Mouse (Mus musculus): ENCODE measurements around the gene Gpc5. TPM values are rescaled to one million over a fixed set of nuclear protein-coding genes. Genes with fewer than 3 reads are reported as not detected.

The Gpc5 gene
- polyA plus RNA-seq, 1 experiment from 2014 or later = 0.20 TPM

- WGBS = 86% methylated on average over 1 of the region's 1 CpGs
- H3K4me3 ChIP-seq (ENCODE audit: low read depth, low read length) = no peak overlapping the region
- ATAC-seq (ENCODE audit: insufficient read depth, low FRiP score, low TSS enrichment) (no peak), DNase-seq (ENCODE audit: low spot score) (no peak)
- no peaks in the 10 kb centered on the region for H3K4me1 ChIP-seq (ENCODE audit: control insufficient read depth, insufficient read depth, low read length)
- H3K36me3 ChIP-seq (ENCODE audit: control insufficient read depth, insufficient read depth, low read length) = no peaks in the 10 kb centered on the region
- no peak overlapping the region for H3K9ac ChIP-seq (ENCODE audit: low read length)
- H3K27me3 ChIP-seq (ENCODE audit: control insufficient read depth, insufficient read depth, low read length) = no peaks in the 10 kb centered on the region
- no peaks in the 10 kb centered on the region for H3K9me3 ChIP-seq (ENCODE audit: control insufficient read depth, low read length)
- H3K4me2 ChIP-seq (ENCODE audit: low read depth) = no peak overlapping the region
- no peak overlapping the region for H3K27ac ChIP-seq (ENCODE audit: low read depth, low read length)
These were observed 541.3 kb downstream of the Gpc5 start for GRCm38 (mm10) chr14:115633311-115633710.

- no peak for ATAC-seq (ENCODE audit: insufficient read depth, low FRiP score, low TSS enrichment)
- H3K9ac ChIP-seq (ENCODE audit: low read length) = no peak overlapping the region
- WGBS = 73% methylated on average over 2 of the region's 2 CpGs
These were observed 587.9 kb downstream of the Gpc5 start for GRCm38 (mm10) chr14:115679875-115680274.

GRCm38 (mm10) chr14:115746013-115746412 is 654.0 kb downstream of the Gpc5 start:
- no peaks in the 10 kb centered on the region for H3K9me3 ChIP-seq (ENCODE audit: control insufficient read depth, low read length)
- no peak overlapping the region for H3K4me2 ChIP-seq (ENCODE audit: low read depth)
- H3K9ac ChIP-seq (ENCODE audit: low read length) = no peak overlapping the region
- H3K36me3 ChIP-seq (ENCODE audit: control insufficient read depth, insufficient read depth, low read length) = no peaks in the 10 kb centered on the region
- H3K4me3 ChIP-seq (ENCODE audit: low read depth, low read length) = no peak overlapping the region
- no peaks in the 10 kb centered on the region for H3K4me1 ChIP-seq (ENCODE audit: control insufficient read depth, insufficient read depth, low read length)
- 88% methylated on average over 1 of the region's 1 CpGs for WGBS
- no peak overlapping the region for H3K27ac ChIP-seq (ENCODE audit: low read depth, low read length)
- no peak for ATAC-seq (ENCODE audit: insufficient read depth, low FRiP score, low TSS enrichment)
- DNase-seq (ENCODE audit: low spot score) = no peak
- no peaks in the 10 kb centered on the region for H3K27me3 ChIP-seq (ENCODE audit: control insufficient read depth, insufficient read depth, low read length)

More at GRCm38 (mm10) chr14:115679875-115680274, 587.9 kb downstream of the Gpc5 start:
- DNase-seq (ENCODE audit: low spot score) = no peak
- no peak overlapping the region for H3K4me3 ChIP-seq (ENCODE audit: low read depth, low read length)
- no peak overlapping the region for H3K27ac ChIP-seq (ENCODE audit: low read depth, low read length)
- H3K4me2 ChIP-seq (ENCODE audit: low read depth) = no peak overlapping the region
- H3K4me1 ChIP-seq (ENCODE audit: control insufficient read depth, insufficient read depth, low read length) = no peaks in the 10 kb centered on the region
- no peaks in the 10 kb centered on the region for H3K9me3 ChIP-seq (ENCODE audit: control insufficient read depth, low read length)
- no peaks in the 10 kb centered on the region for H3K36me3 ChIP-seq (ENCODE audit: control insufficient read depth, insufficient read depth, low read length)
- H3K27me3 ChIP-seq (ENCODE audit: control insufficient read depth, insufficient read depth, low read length) = no peaks in the 10 kb centered on the region

GRCm38 (mm10) chr14:115760241-115760640 is 668.2 kb downstream of the Gpc5 start:
- H3K4me1 ChIP-seq (ENCODE audit: control insufficient read depth, insufficient read depth, low read length) = no peaks in the 10 kb centered on the region
- no peak for DNase-seq (ENCODE audit: low spot score)
- H3K36me3 ChIP-seq (ENCODE audit: control insufficient read depth, insufficient read depth, low read length) = no peaks in the 10 kb centered on the region
- H3K27me3 ChIP-seq (ENCODE audit: control insufficient read depth, insufficient read depth, low read length) = no peaks in the 10 kb centered on the region
- no peak overlapping the region for H3K4me2 ChIP-seq (ENCODE audit: low read depth)
- ATAC-seq (ENCODE audit: insufficient read depth, low FRiP score, low TSS enrichment) = no peak
- no peak overlapping the region for H3K9ac ChIP-seq (ENCODE audit: low read length)
- 62% methylated on average over 5 of the region's 5 CpGs for WGBS
- H3K9me3 ChIP-seq (ENCODE audit: control insufficient read depth, low read length) = no peaks in the 10 kb centered on the region
- no peak overlapping the region for H3K27ac ChIP-seq (ENCODE audit: low read depth, low read length)
- H3K4me3 ChIP-seq (ENCODE audit: low read depth, low read length) = no peak overlapping the region

- Histone ChIP-seq H3K27me3 (ENCODE audit: control insufficient read depth, insufficient read depth, low read length) (no peaks in the 10 kb centered on the region), H3K9ac (ENCODE audit: low read length) (no peak overlapping the region), H3K27ac (ENCODE audit: low read depth, low read length) (no peak overlapping the region), H3K4me3 (ENCODE audit: low read depth, low read length) (no peak overlapping the region), H3K4me2 (ENCODE audit: low read depth) (no peak overlapping the region), H3K36me3 (ENCODE audit: control insufficient read depth, insufficient read depth, low read length) (no peaks in the 10 kb centered on the region), H3K4me1 (ENCODE audit: control insufficient read depth, insufficient read depth, low read length) (no peaks in the 10 kb centered on the region), H3K9me3 (ENCODE audit: control insufficient read depth, low read length) (no peaks in the 10 kb centered on the region)
- ATAC-seq (ENCODE audit: insufficient read depth, low FRiP score, low TSS enrichment) = peak; percentile 48; the same call in 1 of the 2 replicates
- 82% methylated on average over 7 of the region's 7 CpGs for WGBS
- no peak for DNase-seq (ENCODE audit: low spot score)
These were observed 687.6 kb downstream of the Gpc5 start for GRCm38 (mm10) chr14:115779382-115780177.

GRCm38 (mm10) chr14:115804751-115805150 is 712.7 kb downstream of the Gpc5 start:
- no peak for ATAC-seq (ENCODE audit: insufficient read depth, low FRiP score, low TSS enrichment)
- no peak for DNase-seq (ENCODE audit: low spot score)
- 43% methylated on average over 2 of the region's 2 CpGs for WGBS

GRCm38 (mm10) chr14:115819021-115819420 is 727.0 kb downstream of the Gpc5 start:
- H3K9me3 ChIP-seq (ENCODE audit: control insufficient read depth, low read length) = no peaks in the 10 kb centered on the region
- H3K4me3 ChIP-seq (ENCODE audit: low read depth, low read length) = no peak overlapping the region
- H3K4me2 ChIP-seq (ENCODE audit: low read depth) = no peak overlapping the region
- 19% methylated on average over 1 of the region's 1 CpGs for WGBS
- H3K27me3 ChIP-seq (ENCODE audit: control insufficient read depth, insufficient read depth, low read length) = no peaks in the 10 kb centered on the region
- no peak overlapping the region for H3K27ac ChIP-seq (ENCODE audit: low read depth, low read length)
- DNase-seq (ENCODE audit: low spot score) = peak; percentile 38
- no peak for ATAC-seq (ENCODE audit: insufficient read depth, low FRiP score, low TSS enrichment)
- H3K36me3 ChIP-seq (ENCODE audit: control insufficient read depth, insufficient read depth, low read length) = no peaks in the 10 kb centered on the region
- no peaks in the 10 kb centered on the region for H3K4me1 ChIP-seq (ENCODE audit: control insufficient read depth, insufficient read depth, low read length)
- no peak overlapping the region for H3K9ac ChIP-seq (ENCODE audit: low read length)

More at GRCm38 (mm10) chr14:115804751-115805150, 712.7 kb downstream of the Gpc5 start:
- Histone ChIP-seq H3K36me3 (ENCODE audit: control insufficient read depth, insufficient read depth, low read length) (no peaks in the 10 kb centered on the region), H3K9ac (ENCODE audit: low read length) (no peak overlapping the region), H3K9me3 (ENCODE audit: control insufficient read depth, low read length) (no peaks in the 10 kb centered on the region), H3K27ac (ENCODE audit: low read depth, low read length) (no peak overlapping the region), H3K4me1 (ENCODE audit: control insufficient read depth, insufficient read depth, low read length) (no peaks in the 10 kb centered on the region), H3K27me3 (ENCODE audit: control insufficient read depth, insufficient read depth, low read length) (no peaks in the 10 kb centered on the region), H3K4me3 (ENCODE audit: low read depth, low read length) (no peak overlapping the region), H3K4me2 (ENCODE audit: low read depth) (no peak overlapping the region)

- H3K4me1 ChIP-seq (ENCODE audit: control insufficient read depth, insufficient read depth, low read length) = no peaks in the 10 kb centered on the region
- no peak overlapping the region for H3K4me2 ChIP-seq (ENCODE audit: low read depth)
- H3K36me3 ChIP-seq (ENCODE audit: control insufficient read depth, insufficient read depth, low read length) = no peaks in the 10 kb centered on the region
- no peaks in the 10 kb centered on the region for H3K27me3 ChIP-seq (ENCODE audit: control insufficient read depth, insufficient read depth, low read length)
- 79% methylated on average over 7 of the region's 7 CpGs for WGBS
- H3K9me3 ChIP-seq (ENCODE audit: control insufficient read depth, low read length) = no peaks in the 10 kb centered on the region
- H3K9ac ChIP-seq (ENCODE audit: low read length) = no peak overlapping the region
- H3K27ac ChIP-seq (ENCODE audit: low read depth, low read length) = no peak overlapping the region
- DNase-seq (ENCODE audit: low spot score) (no peak), ATAC-seq (ENCODE audit: insufficient read depth, low FRiP score, low TSS enrichment) (no peak)
- no peak overlapping the region for H3K4me3 ChIP-seq (ENCODE audit: low read depth, low read length)
These were observed 729.6 kb downstream of the Gpc5 start for GRCm38 (mm10) chr14:115821657-115822056.

GRCm38 (mm10) chr14:115830485-115830884 is 738.5 kb downstream of the Gpc5 start:
- no peak for ATAC-seq (ENCODE audit: insufficient read depth, low FRiP score, low TSS enrichment)
- H3K4me3 ChIP-seq (ENCODE audit: low read depth, low read length) = no peak overlapping the region

More at GRCm38 (mm10) chr14:115830485-115830884, 738.5 kb downstream of the Gpc5 start:
- Histone ChIP-seq H3K4me2 (ENCODE audit: low read depth) (no peak overlapping the region), H3K4me1 (ENCODE audit: control insufficient read depth, insufficient read depth, low read length) (no peaks in the 10 kb centered on the region), H3K27me3 (ENCODE audit: control insufficient read depth, insufficient read depth, low read length) (no peaks in the 10 kb centered on the region), H3K9ac (ENCODE audit: low read length) (no peak overlapping the region), H3K9me3 (ENCODE audit: control insufficient read depth, low read length) (no peaks in the 10 kb centered on the region), H3K36me3 (ENCODE audit: control insufficient read depth, insufficient read depth, low read length) (no peaks in the 10 kb centered on the region), H3K27ac (ENCODE audit: low read depth, low read length) (no peak overlapping the region)
- no peak for DNase-seq (ENCODE audit: low spot score)
- WGBS = 73% methylated on average over 5 of the region's 5 CpGs

Data from neural tube, embryonic 11.5 days (tissue).